Mouse (Mus musculus) forebrain, embryonic 15.5 days (tissue): ENCODE data around the gene Pum1. TPM values are rescaled to one million over a fixed set of nuclear protein-coding genes. Genes with fewer than 3 reads are reported as not detected.
A peak's percentile ranks its signal among the peaks of the same experiment; 100 is the strongest.
"Not testable (repeated sequence)": the region's sequence is repeated elsewhere in the genome, so short reads cannot be mapped to it uniquely, and the experiment has no call there.

Experiments
- ATAC-seq: fragments of 200-750 bp; cut with Nextera tagmentation; replicated peaks from 2 replicates; pipeline ENCODE4 v1.8.0; 2017; ENCODE audit warnings: mild to moderate bottlenecking, moderate TSS enrichment, moderate library complexity
- H3K27ac ChIP-seq: fragments of 300-500 bp; sonication (generic); replicated peaks from 2 replicates; pipeline ENCODE4 v1.5.1; 2015; ENCODE audit warnings: mild to moderate bottlenecking, inconsistent platforms
- H3K27me3 ChIP-seq: fragments of 300-500 bp; sonication (generic); 2 replicates; pipeline ENCODE4 v1.6.1; 2015; ENCODE audit warnings: inconsistent platforms
- H3K36me3 ChIP-seq: fragments of 300-500 bp; sonication (generic); 2 replicates; pipeline ENCODE4 v1.6.1; 2015; ENCODE audit warnings: mild to moderate bottlenecking, inconsistent platforms
- H3K4me1 ChIP-seq: fragments of 300-500 bp; sonication (generic); 2 replicates; pipeline ENCODE4 v1.6.1; 2015; ENCODE audit warnings: inconsistent platforms
- H3K4me2 ChIP-seq: fragments of 300-500 bp; sonication (generic); replicated peaks from 2 replicates; pipeline ENCODE4 v1.6.1; 2015; ENCODE audit warnings: mild to moderate bottlenecking, inconsistent platforms
- H3K4me3 ChIP-seq: fragments of 300-500 bp; sonication (generic); 2 replicates; pipeline ENCODE4 v1.5.1; 2015; ENCODE audit warnings: mild to moderate bottlenecking, inconsistent platforms
- H3K9ac ChIP-seq: fragments of 300-500 bp; sonication (generic); replicated peaks from 2 replicates; pipeline ENCODE4 v1.6.1; 2015; ENCODE audit warnings: mild to moderate bottlenecking, inconsistent platforms
- H3K9me3 ChIP-seq: fragments of 300-500 bp; sonication (generic); 2 replicates; pipeline ENCODE4 v1.6.1; 2016; ENCODE audit warnings: inconsistent platforms
- WGBS: fragments of 180-500 bp; shearing (Covaris S2); methylation state at CpG from one replicate; pipeline ENCODE4 v1.1.7; 2015; ENCODE audit warnings: mixed read lengths; 5-methylcytosine and 5-hydroxymethylcytosine counted together
- polyA plus RNA-seq: library from polyadenylated mRNA; unstranded; fragments of >200 nt; fragmentation: Nextera tagmentation; extraction: Ambion mirVana; gene quantifications from 2 replicates; pipeline ENCODE4 v1.2.1, GENCODE M21; 2015

Gene Pum1
- polyA plus RNA-seq, 1 experiment from 2014 or later = 129 TPM

DNA sequence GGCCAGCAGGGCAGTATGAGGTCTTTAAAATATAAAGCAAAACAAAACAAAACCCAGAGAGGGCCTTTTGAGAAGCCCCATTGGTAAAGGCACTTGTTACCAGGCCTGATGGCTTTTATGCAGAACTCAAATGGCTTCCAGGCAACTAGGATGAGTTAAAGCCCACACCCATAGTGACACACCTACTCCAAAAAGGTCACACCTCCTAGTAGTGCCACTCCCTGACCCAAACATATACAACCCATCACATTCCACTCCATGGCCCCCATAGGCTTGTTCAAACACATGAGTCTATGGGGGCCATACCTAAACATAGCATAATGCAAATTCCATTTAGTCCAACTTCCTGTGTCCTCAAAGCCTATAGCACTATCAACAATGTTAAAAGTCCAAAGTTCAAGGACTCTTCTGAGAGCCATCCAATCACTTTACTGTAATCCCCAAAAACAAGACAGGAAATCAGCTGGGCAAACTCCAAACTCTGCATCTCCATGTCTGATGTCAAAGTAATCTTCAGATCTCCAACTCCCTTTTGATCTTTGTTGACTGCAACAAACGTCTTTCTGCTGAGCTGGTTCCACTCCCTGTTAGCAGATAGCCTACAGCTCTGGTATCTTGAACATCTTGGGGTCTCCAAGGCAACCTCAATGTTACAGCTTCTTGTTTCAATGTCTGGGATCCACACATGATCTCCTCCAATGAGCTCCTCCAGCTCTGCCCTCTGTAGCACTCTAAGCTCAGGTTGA is 5.1 kb upstream of the Pum1 start:
- H3K4me1 ChIP-seq = peaks cover 3% of the 10 kb centered on the region; the same call in 1 of the 2 replicates
- H3K9ac ChIP-seq = no peak overlapping the region
- no peak overlapping the region for H3K4me2 ChIP-seq
- no peaks in the 10 kb centered on the region for H3K9me3 ChIP-seq
- no peak overlapping the region for H3K27ac ChIP-seq
- no peak for ATAC-seq
- H3K27me3 ChIP-seq = no peaks in the 10 kb centered on the region
- 55% methylated on average over 1 of the region's 1 CpGs for WGBS
- H3K4me3 ChIP-seq = no peak overlapping the region
- no peaks in the 10 kb centered on the region for H3K36me3 ChIP-seq

DNA sequence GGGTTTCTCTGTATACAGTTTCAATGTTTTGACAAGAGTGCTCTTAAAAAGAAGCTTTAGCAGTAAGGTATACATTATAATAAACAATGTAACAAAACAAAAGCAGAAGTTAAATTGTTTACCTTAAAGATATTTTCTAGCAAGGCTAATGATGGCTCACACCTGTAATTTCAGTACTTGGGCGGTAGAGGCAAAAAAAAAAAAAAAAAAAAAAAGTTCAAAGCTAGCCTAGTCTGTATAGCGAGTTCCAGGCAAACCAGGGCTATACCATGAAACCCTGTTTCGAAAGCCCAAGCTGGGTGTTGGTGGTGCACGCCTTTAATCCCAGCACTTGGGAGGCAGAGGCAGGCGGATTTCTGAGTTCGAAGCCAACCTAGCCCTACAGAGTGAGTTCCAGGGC is 3.7 kb upstream of the Pum1 start:
- Histone ChIP-seq H3K4me3 (no peak overlapping the region), H3K27me3 (no peaks in the 10 kb centered on the region), H3K9ac (no peak overlapping the region), H3K36me3 (no peaks in the 10 kb centered on the region), H3K4me1 (peaks cover 5% of the 10 kb centered on the region), H3K4me2 (no peak overlapping the region), H3K27ac (no peak overlapping the region), H3K9me3 (no peaks in the 10 kb centered on the region)
- no peak for ATAC-seq
- 94% methylated on average over 6 of the region's 6 CpGs for WGBS

DNA sequence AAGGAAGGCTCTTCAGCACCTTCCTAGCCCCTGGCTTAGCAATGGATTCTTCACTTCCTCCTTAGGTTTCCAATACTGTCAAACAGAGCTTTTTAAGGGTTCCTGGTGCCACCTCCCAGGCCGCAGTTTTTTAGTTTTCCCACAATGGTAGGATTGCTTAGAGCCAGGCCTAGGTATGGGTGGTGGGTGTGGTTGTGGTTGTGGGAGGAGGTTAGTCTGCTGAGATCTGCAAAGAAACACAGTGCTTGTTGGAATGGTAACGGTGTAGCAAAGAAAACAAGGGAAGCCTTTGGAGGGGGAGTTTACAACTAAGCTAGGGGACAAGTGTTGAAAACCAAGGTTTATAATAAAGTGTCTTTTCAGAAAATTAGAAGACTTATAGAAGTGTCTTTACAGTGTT is 3.0 kb upstream of the Pum1 start:
- H3K4me2 ChIP-seq = no peak overlapping the region
- H3K27me3 ChIP-seq = no peaks in the 10 kb centered on the region
- WGBS = 83% methylated on average over 2 of the region's 2 CpGs
- no peak for ATAC-seq
- H3K9me3 ChIP-seq = no peaks in the 10 kb centered on the region
- H3K27ac ChIP-seq = no peak overlapping the region
- H3K9ac ChIP-seq = no peak overlapping the region
- no peaks in the 10 kb centered on the region for H3K36me3 ChIP-seq
- H3K4me1 ChIP-seq = peaks cover 11% of the 10 kb centered on the region
- H3K4me3 ChIP-seq = no peak overlapping the region

DNA sequence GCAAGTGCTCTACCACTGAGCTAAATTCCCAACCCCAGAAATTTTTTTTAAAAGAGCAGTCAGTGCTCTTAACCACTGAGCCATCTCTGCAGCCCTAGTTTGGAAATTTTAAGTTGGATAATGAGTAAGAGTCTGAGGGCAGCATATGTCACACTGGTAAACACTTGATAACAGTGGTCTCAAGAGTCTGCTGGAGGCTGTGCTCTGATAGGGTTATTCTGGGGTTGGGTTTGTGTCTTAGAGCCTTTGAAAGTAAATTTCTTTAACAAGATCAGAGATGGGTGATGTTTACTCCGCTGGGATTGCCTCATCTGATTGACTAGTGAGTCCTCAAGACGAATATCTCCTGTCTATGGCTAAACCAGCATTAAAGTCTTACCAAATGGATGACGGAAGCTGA is 2.0 kb upstream of the Pum1 start:
- no peak overlapping the region for H3K4me2 ChIP-seq
- no peaks in the 10 kb centered on the region for H3K36me3 ChIP-seq
- H3K4me1 ChIP-seq = peaks cover 21% of the 10 kb centered on the region
- no peak for ATAC-seq
- no peaks in the 10 kb centered on the region for H3K9me3 ChIP-seq
- no peak overlapping the region for H3K4me3 ChIP-seq
- WGBS = 90% methylated on average over 3 of the region's 3 CpGs
- H3K27ac ChIP-seq = no peak overlapping the region
- H3K9ac ChIP-seq = no peak overlapping the region
- H3K27me3 ChIP-seq = no peaks in the 10 kb centered on the region

DNA sequence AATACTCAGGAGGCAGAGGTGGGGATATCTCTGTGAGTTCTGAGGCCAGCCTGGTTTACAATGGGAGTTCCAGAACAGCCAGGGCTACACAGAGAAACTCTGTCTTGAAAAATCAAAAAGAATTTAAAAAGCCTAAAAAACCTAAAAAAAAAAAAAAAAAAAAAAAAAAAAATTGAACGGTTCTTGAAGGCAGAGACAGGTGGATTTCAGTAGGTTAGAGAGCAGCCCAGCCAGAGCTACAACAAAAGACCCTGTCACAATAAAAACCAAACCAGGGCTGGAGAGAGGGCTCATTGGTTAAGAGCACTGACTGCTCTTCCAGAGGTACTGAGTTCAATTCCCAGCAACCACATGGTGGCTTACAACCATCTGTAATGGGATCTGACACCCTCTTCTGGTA is 816 bp upstream of the Pum1 start:
- peaks cover 31% of the 10 kb centered on the region for H3K4me1 ChIP-seq
- 69% methylated on average over 1 of the region's 1 CpGs for WGBS
- peak overlapping the region; percentile 94; the same call in 1 of the 2 replicates for H3K4me3 ChIP-seq
- H3K27me3 ChIP-seq, H3K36me3 ChIP-seq, H3K9ac ChIP-seq, ATAC-seq, H3K9me3 ChIP-seq, H3K4me2 ChIP-seq: not testable (repeated sequence)
- H3K27ac ChIP-seq = peak overlapping the region; percentile 94

DNA sequence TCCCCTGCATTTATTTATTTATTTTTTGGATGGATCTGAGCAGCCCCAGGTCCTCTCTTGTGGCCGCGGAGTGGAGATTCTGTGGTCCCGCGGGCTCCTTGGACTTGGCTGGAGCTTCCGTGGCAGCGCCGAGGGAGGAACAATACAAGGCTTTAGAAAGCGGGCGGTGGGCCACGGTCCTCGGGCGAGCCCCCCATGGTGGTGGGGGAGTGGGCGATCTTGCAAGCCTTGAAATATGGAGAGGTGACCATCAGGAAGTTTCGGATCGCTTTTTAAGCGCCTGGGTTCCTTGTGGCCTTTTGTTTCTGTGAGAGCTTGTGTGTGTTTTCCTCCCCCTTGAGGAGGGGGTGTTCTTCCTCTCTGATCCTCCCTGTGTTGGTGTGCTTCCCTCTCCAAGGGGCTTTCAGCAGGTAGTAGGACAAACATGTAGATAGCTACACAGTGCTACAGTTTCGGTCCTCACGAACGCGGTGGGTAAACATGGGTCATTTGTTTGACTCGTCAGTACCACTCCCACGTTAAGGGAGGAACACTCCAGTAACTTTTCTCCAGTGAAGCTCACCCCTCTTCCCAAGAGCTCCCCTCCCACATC is 785 bp downstream of the Pum1 start:
- Histone ChIP-seq H3K4me3 (peak overlapping the region; percentile 94), H3K27ac (peak overlapping the region; percentile 94), H3K4me2 (peak overlapping the region; percentile 73)

DNA sequence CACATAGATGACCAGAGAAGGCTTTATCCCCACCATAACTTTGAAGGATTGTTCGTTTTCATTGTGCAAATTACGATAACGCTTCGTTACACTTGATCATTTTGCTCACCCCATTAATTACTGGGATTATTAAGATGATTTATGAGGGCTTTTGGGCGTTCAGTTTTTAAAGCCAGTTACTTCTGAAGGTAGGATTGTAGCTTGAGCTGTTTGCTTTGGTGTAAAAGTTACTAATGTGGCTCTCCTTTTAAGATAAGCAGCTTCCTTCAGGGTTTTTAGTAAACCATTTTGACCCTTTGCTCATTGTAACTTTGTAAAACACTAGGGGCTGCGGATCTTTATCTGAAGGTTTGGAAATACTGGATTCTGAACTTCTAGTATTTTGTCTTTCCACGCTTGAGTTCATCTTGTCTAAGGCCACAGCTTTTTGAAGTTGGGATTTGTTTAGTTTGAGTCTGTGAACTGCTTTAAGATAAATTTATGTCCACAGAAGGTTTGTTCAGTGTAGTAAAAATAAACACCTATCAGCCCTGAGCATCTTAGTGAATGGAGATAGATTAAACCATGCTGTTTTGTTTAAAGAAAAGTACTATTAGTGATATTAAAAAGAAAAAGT is 1.4 kb downstream of the Pum1 start:
- Histone ChIP-seq H3K36me3 (peaks cover 4% of the 10 kb centered on the region; the same call in 1 of the 2 replicates), H3K9me3 (no peaks in the 10 kb centered on the region), H3K9ac (peak overlapping the region; percentile 98), H3K27ac (peak overlapping the region; percentile 94), H3K4me2 (peak overlapping the region; percentile 73), H3K27me3 (no peaks in the 10 kb centered on the region), H3K4me3 (peak overlapping the region; percentile 94), H3K4me1 (peaks cover 50% of the 10 kb centered on the region)
- 3% methylated on average over 7 of the region's 7 CpGs for WGBS
- ATAC-seq = no peak

More for the DNA sequence above, 785 bp downstream of the Pum1 start:
- peak overlapping the region; percentile 98 for H3K9ac ChIP-seq
- H3K4me1 ChIP-seq = peaks cover 47% of the 10 kb centered on the region
- H3K36me3 ChIP-seq = peaks cover under 1% of the 10 kb centered on the region; the same call in 1 of the 2 replicates
- H3K27me3 ChIP-seq = no peaks in the 10 kb centered on the region
- under 1% methylated on average over 22 of the region's 22 CpGs for WGBS
- peak; percentile 21 for ATAC-seq
- H3K9me3 ChIP-seq = no peaks in the 10 kb centered on the region

DNA sequence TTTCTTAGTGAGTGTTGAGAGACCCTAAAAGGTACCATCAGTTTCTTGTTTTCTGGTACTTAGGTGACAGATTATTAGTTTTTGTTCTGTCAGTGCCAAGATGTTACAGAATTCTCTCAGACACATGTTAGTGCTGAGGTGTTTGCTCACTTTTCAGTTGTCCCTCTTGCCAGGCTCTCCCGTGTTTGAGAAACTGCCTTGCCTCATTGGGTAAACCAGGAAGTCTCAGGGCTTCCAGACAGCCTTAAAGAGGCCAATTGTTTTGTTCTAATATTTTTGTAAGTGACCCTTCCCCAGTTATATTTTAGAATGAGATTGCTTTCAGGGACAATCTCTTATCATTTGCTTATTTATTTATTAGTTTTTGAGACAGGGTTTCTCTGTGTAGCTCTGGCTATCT is 2.1 kb downstream of the Pum1 start:
- Histone ChIP-seq H3K9me3 (no peaks in the 10 kb centered on the region), H3K4me2 (peak overlapping the region; percentile 73), H3K4me3 (peak overlapping the region; percentile 94), H3K4me1 (peaks cover 50% of the 10 kb centered on the region), H3K27me3 (no peaks in the 10 kb centered on the region), H3K9ac (0 out of 2 replicates have a peak overlapping the region, but pooled peaks have one; percentile 7), H3K27ac (no peak overlapping the region), H3K36me3 (peaks cover 5% of the 10 kb centered on the region; the same call in 1 of the 2 replicates)
- ATAC-seq = no peak
- 2% methylated on average over 1 of the region's 1 CpGs for WGBS

DNA sequence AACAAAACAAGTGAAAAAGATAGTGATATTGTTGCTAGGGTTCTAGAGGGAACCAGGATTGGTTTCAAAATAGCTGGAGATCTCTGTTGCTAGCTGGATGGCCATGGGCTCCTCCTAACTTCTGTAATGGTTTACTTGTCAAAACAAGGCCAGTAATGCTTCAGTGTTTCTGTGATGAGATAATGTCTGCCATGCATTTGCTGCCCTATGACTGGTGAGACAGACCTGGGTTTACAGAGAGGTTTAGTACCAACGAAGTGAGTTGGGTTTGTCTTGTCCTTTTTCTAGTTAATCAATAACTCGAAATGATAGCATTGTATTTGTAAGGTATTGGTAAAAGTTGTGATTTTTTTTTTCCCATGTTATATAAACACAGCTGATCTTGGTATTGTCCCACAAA is 4.6 kb downstream of the Pum1 start:
- peak overlapping the region; percentile 8; the same call in 1 of the 2 replicates for H3K4me2 ChIP-seq
- peaks cover 60% of the 10 kb centered on the region for H3K4me1 ChIP-seq
- ATAC-seq = no peak

DNA sequence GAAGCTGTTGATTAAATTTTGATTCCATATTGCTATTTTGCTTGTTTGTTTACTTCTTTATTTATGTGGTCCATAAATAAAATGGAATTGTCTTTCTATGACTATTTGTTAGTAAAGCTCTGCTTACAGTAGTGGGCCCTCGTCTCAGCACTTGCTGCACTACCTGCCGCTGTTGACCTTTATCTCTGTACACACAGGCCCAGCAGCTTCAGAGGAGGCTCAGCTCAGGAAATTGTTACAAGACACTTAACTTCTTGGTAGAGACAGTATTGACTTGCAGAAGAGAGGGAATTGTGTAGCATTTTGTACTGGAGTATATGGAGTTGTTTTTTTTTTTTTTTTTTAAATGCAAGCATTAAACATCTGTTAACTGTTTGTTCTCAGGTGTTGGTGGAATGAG is 5.4 kb downstream of the Pum1 start:
- no peak overlapping the region for H3K9ac ChIP-seq
- peaks cover 59% of the 10 kb centered on the region for H3K4me1 ChIP-seq
- no peaks in the 10 kb centered on the region for H3K9me3 ChIP-seq
- no peak for ATAC-seq
- no peak overlapping the region for H3K4me3 ChIP-seq
- no peak overlapping the region for H3K27ac ChIP-seq
- peak overlapping the region; percentile 14; the same call in 1 of the 2 replicates for H3K4me2 ChIP-seq
- H3K27me3 ChIP-seq = no peaks in the 10 kb centered on the region
- peaks cover 35% of the 10 kb centered on the region for H3K36me3 ChIP-seq
- 69% methylated on average over 2 of the region's 2 CpGs for WGBS

More for the DNA sequence above, 4.6 kb downstream of the Pum1 start:
- no peaks in the 10 kb centered on the region for H3K27me3 ChIP-seq
- H3K4me3 ChIP-seq = no peak overlapping the region
- peaks cover 27% of the 10 kb centered on the region for H3K36me3 ChIP-seq
- WGBS = 73% methylated on average over 2 of the region's 2 CpGs
- H3K27ac ChIP-seq = no peak overlapping the region
- no peaks in the 10 kb centered on the region for H3K9me3 ChIP-seq
- H3K9ac ChIP-seq = no peak overlapping the region

DNA sequence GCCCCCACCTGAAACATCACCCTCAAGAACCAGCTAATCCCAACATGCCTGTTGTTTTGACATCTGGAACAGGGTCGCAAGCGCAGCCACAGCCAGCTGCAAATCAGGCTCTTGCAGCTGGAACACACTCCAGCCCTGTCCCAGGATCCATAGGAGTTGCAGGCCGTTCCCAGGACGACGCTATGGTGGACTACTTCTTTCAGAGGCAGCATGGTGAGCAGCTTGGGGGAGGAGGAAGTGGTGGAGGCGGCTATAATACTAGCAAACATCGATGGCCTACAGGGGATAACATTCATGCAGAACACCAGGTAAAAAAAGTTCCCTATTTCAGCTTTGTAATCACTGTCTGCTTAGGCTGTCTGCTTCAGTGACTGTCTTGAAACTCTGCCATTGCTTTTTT is 5.9 kb downstream of the Pum1 start:
- H3K4me1 ChIP-seq = peaks cover 59% of the 10 kb centered on the region
- 64% methylated on average over 7 of the region's 7 CpGs for WGBS
- no peak overlapping the region for H3K9ac ChIP-seq
- peak overlapping the region; percentile 14; the same call in 1 of the 2 replicates for H3K4me2 ChIP-seq
- no peak overlapping the region for H3K4me3 ChIP-seq
- ATAC-seq = no peak
- H3K9me3 ChIP-seq = no peaks in the 10 kb centered on the region
- H3K36me3 ChIP-seq = peaks cover 40% of the 10 kb centered on the region
- no peak overlapping the region for H3K27ac ChIP-seq
- H3K27me3 ChIP-seq = no peaks in the 10 kb centered on the region

DNA sequence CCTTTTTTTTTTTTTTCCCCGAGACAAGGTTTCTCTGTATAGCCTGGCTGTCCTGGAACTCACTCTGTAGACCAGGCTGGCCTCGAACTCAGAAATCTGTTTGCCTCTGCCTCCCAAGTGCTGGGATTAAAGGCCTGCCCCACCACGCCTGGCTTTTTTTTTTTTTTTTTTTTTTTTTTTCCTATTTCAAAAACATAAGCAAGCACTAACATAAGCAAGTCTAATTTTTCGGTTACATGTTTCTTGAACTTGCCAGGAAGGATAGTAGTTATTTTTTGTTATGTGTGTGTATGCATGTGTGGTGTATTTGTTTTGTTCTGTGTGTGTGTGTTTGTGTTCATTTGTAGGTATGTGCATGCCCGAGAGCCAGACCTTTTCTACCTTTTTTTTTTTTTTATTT is 6.9 kb downstream of the Pum1 start:
- 86% methylated on average over 5 of the region's 5 CpGs for WGBS
- not testable (repeated sequence) for H3K27ac ChIP-seq, H3K27me3 ChIP-seq, H3K9me3 ChIP-seq, H3K4me2 ChIP-seq, H3K9ac ChIP-seq, ATAC-seq, H3K4me3 ChIP-seq
- Histone ChIP-seq H3K36me3 (peaks cover 47% of the 10 kb centered on the region), H3K4me1 (peaks cover 60% of the 10 kb centered on the region)
